Mouse (Mus musculus) adrenal gland (tissue): Measurements from ENCODE around the gene B3gnt8.

ENCODE experiments used
- intact Hi-C: fragments of 180-260 bp; cut with DNase I; formaldehyde crosslinking; loops from one replicate; pipeline ENCODE4 v1.15.1; 2025

The B3gnt8 gene

DNA sequence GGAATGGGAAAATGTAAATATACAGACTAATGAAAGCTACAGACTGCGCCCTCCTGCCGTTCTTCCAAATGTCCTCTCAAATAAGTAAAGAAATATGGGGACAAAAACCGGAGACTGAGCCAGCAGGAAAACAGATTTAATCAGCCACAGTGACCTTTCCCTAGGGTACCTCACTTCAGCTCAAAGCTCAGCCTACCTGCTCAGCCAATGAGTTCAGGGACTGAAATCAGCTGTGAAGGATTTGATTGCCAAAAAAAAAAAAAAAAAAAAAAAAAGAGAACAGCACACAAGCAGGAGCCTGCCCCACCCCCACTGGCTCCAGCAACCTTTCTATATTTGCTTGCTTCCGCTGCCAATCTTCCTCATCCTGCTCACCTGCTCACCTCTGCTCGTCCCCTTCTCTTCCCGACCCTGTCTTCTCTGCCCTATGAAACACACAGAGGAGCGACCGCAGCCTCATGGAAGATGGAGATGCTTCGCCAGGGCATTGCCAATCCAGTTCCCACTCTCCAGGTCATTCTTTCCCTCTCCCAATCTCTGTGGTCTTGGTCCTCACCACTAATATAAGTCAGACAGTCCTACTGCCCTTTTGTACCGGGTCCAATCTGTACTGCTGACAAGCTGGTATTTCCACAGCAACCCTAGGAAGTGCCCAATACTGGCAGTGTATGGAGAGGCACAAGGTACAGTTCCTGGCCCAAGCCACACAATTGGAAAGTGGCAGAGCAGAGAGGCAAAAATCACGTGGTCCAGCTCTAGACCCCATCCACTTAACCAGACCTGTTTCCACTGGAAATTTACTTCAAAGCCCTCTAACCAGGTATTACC lies 29.4 kb downstream of the B3gnt8 start:
- intact Hi-C loops = no loop called here

GRCm38 (mm10) chr7:25657785-25658184 lies 31.3 kb downstream of the B3gnt8 start:
- intact Hi-C loops = no loop called here

DNA sequence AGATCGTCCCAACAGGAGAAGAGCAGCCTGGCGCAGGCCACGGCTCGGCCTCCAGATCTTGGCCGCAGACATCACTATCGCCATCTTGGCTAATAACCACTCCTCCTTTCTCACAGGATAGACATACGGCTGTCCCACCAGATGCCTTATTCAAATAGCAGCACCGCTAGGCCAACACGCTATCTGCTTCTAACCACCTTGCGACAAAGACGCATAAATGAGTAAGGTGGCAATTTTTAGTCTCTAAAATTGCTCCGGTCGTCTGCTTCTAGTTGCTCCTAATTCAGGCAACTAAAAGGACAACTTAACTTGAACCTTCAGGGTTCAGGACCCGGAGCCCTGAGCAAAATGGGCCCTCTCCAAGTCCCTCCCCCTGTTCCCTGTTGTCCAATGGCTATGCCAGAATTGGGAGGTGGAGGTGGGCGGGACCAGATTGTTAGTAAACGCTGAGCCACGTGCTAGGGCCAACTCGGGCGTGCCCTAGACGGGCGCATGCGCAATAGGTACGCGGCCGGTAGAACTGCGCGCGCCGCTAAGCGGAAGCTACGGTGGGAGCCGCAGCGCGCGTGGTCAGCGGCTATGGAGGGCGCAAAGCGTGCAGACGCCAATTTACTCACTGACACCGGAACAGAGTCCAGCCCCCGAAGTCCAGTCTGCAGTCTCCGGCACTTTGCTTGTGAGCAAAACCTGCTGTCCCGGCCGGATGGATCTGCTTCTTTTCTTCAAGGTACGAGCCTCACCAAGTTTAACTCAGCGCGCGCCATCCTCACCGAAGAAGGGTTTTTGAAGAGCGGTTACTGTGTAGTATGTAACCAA lies 32.4 kb downstream of the B3gnt8 start, which contains the start of the genes Bckdha and Exosc5:
Gene Bckdha (minus strand): TSS at position 325 of the 816 bp plus-strand sequence.
Gene Exosc5 (plus strand): TSS at position 508 of the 816 bp plus-strand sequence.
- intact Hi-C loops = no loop called here

DNA sequence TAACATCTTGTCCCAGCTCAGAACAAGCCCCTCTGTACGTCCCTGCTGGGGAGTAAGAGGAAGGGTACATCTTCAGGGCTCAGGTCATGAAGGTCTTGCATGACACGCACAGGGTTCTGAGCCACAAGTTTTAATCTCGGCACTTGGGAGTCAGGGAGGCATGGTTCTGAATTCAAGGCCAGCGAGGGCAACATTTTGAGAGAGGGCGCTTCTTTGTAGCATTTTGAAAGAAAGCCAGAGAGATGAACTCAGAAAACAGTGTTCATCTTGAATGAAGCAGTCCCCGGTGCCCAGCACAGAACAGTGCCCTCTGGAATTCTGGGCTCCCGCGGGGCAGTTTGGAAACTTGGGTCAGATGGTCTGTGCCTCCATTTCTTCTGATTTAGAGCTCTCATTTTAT lies 39.9 kb downstream of the B3gnt8 start:
- intact Hi-C loops = loop anchor here (5.0 kb wide), 1 partner anchor 34 kb away; no protein-coding TSS in a partner anchor

DNA sequence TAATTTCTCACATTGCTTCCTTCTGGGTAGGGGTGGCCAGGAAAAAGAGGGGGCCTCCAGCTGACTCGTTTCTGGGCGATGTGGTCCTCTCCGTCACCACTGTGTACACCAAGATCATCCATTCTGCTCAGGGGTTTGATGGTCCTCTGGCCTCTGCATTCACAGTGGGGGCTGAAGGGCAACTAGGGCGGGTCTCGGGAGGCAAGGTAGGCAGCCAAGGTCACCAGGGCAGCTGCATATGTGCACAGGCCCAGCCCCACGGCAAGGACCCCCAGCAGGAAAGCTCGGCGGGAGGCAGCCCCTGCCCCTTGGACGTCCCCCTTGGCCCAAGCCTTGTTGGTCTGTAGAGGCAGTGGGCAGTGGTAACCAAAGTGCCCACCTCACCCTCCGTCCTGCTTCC lies 42.7 kb downstream of the B3gnt8 start:
- intact Hi-C loops = loop anchor here (5.0 kb wide), 1 partner anchor 37 kb away; no protein-coding TSS in a partner anchor

- intact Hi-C loops = loop anchor here (5.0 kb wide), 1 partner anchor 37 kb away; no protein-coding TSS in a partner anchor
Measured at GRCm38 (mm10) chr7:25669631-25670030, 43.2 kb downstream of the B3gnt8 start.

DNA sequence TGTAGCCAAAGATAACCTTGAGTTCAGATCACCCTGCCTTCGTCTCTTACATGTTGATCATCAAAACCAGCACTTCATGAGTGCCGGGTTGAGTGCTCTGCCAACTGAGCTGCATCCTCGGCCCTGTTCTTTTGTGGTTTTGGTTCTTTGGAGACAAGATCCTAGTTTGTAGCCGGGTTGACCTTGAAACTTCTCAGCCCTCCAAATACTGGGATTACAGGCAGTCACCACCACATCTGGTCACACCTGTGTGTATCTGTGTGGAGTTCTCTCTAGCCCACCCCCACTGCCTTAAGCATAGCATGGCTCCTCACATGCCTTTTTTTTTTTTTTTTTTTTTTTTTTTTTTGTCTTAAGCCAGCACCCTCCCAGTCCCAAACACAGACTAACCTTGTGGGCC lies 43.6 kb downstream of the B3gnt8 start:
- intact Hi-C loops = no loop called here

- intact Hi-C loops = no loop called here
Measured at GRCm38 (mm10) chr7:25671686-25672085, 45.2 kb downstream of the B3gnt8 start.

GRCm38 (mm10) chr7:25672442-25672841 lies 46.0 kb downstream of the B3gnt8 start:
- intact Hi-C loops = no loop called here

DNA sequence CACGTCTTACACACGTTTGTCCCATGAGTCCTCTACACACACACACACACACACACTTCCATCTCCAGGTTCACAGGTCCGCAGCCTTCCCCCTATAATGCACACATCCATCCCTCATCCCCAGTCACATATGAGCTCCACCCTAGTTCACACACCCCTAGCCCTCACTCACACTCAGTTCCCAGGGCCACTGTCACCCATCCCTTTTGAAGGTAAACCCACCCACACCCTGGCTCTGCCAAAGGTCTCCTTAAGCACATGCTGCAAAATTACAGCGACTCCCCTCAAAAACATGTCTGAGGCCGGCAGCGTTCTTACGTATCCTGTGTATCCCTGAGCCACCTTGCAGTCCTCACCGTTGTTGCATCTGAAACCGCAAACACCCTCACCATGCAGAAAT lies 47.8 kb downstream of the B3gnt8 start:
- intact Hi-C loops = no loop called here

DNA sequence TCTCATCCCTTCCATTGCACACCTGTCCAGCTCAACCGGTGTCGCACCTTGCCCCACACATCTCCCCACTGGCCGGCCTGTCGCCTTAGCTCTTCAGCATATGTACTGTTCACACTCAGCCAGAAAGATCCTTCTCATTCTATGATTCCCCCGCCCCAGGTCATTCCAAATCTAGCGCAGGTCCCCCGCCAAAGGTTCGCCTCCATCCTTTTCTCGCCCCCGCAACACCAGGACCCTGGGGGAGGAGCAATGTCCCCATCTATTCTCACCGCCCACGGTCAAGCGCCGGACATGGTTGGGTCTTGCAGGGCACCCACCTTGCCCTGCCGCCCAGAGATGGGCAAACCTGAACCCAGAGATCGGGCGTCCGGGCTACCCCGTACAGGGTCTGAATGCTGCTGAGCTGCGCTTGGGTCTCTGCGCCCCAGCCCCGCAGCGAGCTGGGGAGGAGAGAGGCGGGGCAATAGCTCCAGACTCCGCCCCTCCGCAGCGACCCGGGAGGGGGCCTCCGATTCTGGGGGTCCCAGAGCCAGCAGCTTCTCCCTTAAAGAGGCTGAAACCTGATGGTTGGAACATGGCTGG lies 48.4 kb downstream of the B3gnt8 start, which contains the start of gene Tmem91:
Gene Tmem91 (minus strand): TSS at position 448 of the 582 bp plus-strand sequence.
- intact Hi-C loops = no loop called here

- intact Hi-C loops = no loop called here
Measured at GRCm38 (mm10) chr7:25675405-25675804, 49.0 kb downstream of the B3gnt8 start.

GRCm38 (mm10) chr7:25676085-25676781 lies 49.8 kb downstream of the B3gnt8 start:
- intact Hi-C loops = no loop called here

GRCm38 (mm10) chr7:25677013-25677412 lies 50.6 kb downstream of the B3gnt8 start:
- intact Hi-C loops = no loop called here

DNA sequence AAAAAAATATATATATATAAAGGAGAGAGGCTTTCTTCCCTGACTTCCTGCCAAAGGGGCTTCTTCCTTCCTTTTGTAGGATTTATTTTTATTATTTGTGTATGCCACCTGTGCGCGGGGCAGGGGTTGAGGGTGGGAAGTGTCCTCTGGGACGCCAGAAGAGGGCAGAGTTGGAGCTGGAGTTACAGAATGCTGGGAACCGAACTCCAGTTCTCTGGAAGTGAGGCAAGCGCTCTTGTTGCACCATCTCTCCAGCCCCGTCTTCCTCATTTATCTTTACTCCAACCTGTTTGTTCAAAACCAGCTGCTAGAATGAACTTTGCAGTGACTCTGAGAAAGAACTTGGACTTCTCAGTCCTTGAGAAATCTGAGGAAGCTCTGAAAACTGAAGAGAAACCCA lies 53.5 kb downstream of the B3gnt8 start:
- intact Hi-C loops = no loop called here

GRCm38 (mm10) chr7:25680514-25681258 lies 54.2 kb downstream of the B3gnt8 start, which contains the start of gene B9d2:
B9d2 (plus strand) TSS chr7:25680780.
- intact Hi-C loops = no loop called here

- intact Hi-C loops = no loop called here
Measured at GRCm38 (mm10) chr7:25681341-25682231, 55.1 kb downstream of the B3gnt8 start.

GRCm38 (mm10) chr7:25683474-25684180 lies 57.2 kb downstream of the B3gnt8 start:
- intact Hi-C loops = no loop called here
